Mouse (Mus musculus): ENCODE measurements at regions not wholly inside any gene's neighbourhood (a gene's known extent, or its start where the extent isn't known, plus 50 kb on each side); places are given as distances from the start of the nearest gene placed in this dataset.

DNA sequence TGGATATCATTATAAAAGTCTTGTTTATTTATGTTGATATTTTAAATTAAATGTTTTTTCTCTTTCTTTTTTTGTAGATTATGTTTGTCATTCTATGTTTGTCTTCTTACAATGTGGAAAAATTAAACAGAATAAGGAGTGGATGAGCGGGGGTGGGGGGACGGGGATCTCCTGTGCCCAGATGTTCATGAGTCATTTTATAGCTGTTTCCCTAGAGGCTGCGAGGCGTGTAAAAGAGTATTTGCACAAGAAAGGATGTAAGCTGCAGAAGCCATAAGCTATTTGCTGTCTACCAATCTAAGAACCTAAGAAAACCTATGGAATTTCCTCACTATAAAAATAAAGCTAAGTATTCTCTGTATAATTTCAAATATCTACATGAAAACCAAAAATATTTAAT is 446.9 kb upstream of the Cwc22 start:
- H3K4me2 ChIP-seq, result no peak overlapping the region
- 0 out of 2 replicates have a peak, but pooled peaks cover 4% of the 10 kb centered on the region for H3K4me1 ChIP-seq (replicated peaks)
- no peaks in the 10 kb centered on the region for H3K9me3 ChIP-seq
- H3K4me3 ChIP-seq, result no peak overlapping the region
- no peak overlapping the region for H3K27ac ChIP-seq (replicated peaks)
- 36% methylated on average over 4 of the region's 4 CpGs for WGBS
- no peak overlapping the region for H3K9ac ChIP-seq
- H3K36me3 ChIP-seq, result no peaks in the 10 kb centered on the region
- no peaks in the 10 kb centered on the region for H3K27me3 ChIP-seq
- ATAC-seq (ENCODE audit: low read depth), result no peak

DNA sequence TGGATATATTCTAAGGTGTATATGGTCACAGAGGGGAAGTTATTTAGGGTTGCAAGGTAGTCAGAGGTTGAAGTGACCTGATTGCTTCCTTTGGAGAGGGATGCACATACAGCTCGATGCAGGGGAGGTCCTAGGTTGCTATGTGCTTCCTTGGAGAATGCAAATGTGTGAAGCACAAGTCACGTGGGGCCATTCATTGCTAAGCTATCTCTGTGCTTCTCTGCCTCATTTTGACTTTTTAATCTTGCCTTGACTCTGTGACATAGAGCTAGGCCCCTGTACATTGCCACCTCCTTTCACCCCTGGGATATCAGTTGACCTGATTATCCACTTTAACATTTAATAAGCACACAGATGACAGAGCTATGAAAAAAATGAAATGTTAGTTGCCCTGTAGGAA is 446.2 kb upstream of the Cwc22 start:
- no peak overlapping the region for H3K4me3 ChIP-seq
- H3K9me3 ChIP-seq, result no peaks in the 10 kb centered on the region
- no peaks in the 10 kb centered on the region for H3K27me3 ChIP-seq
- WGBS, result 40% methylated on average over 2 of the region's 2 CpGs
- 0 out of 2 replicates have a peak, but pooled peaks cover 4% of the 10 kb centered on the region for H3K4me1 ChIP-seq (replicated peaks)
- no peak overlapping the region for H3K4me2 ChIP-seq
- no peaks in the 10 kb centered on the region for H3K36me3 ChIP-seq
- no peak overlapping the region for H3K27ac ChIP-seq (replicated peaks)
- H3K9ac ChIP-seq, result no peak overlapping the region
- ATAC-seq (ENCODE audit: low read depth), result 0 out of 2 replicates have a peak, but pooled peaks have one; percentile 15

DNA sequence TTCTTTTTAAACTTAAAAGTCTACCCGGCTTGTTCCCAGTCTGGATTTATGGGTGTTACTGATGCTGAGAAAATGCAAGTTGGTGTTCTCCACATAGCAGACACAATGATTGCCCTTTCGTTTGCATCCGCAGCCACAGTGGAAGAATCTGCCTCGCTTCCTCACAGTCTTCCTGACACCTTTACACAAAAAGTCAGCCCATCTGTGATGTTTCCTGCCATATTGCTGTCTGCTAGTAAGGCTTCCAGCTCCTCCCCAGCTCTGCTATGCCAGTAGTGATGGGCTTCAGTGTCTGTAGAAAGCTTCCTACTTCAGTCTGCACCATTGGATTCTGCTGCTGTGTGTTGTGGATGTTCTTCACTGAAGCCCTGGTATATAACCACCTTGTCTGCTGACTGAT is 441.8 kb upstream of the Cwc22 start:
- H3K27me3 ChIP-seq, result no peaks in the 10 kb centered on the region
- H3K4me2 ChIP-seq, result no peak overlapping the region
- H3K36me3 ChIP-seq, result no peaks in the 10 kb centered on the region
- ATAC-seq (ENCODE audit: low read depth), result no peak
- H3K4me1 ChIP-seq (replicated peaks), result 0 out of 2 replicates have a peak, but pooled peaks cover 4% of the 10 kb centered on the region
- no peak overlapping the region for H3K9ac ChIP-seq
- WGBS, result 79% methylated on average over 4 of the region's 4 CpGs
- H3K4me3 ChIP-seq, result no peak overlapping the region
- H3K27ac ChIP-seq (replicated peaks), result no peak overlapping the region
- H3K9me3 ChIP-seq, result no peaks in the 10 kb centered on the region

DNA sequence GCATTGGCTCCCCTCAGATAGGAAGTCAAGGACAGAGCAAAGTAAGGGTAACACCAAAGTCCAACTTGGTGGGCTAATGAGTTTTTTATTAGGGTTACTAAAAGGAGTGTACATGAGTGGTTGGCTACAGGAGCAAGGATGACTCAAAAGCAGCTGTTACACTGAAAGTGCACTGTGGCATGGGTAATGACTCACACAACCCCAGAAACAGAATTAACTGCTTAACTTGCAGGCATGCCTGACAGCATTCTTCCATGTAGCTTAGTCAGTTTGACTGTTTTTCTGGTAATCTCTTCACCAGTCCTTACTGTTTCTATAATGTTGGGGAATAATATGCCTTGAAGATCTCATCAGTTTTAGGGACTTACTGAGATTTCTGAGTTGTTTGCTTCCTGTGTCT is 435.1 kb upstream of the Cwc22 start:
- no peaks in the 10 kb centered on the region for H3K36me3 ChIP-seq
- no peaks in the 10 kb centered on the region for H3K27me3 ChIP-seq
- H3K27ac ChIP-seq (replicated peaks), result no peak overlapping the region
- no peak overlapping the region for H3K4me3 ChIP-seq
- no peak overlapping the region for H3K4me2 ChIP-seq
- H3K4me1 ChIP-seq (replicated peaks), result no peaks in the 10 kb centered on the region
- H3K9me3 ChIP-seq, result no peaks in the 10 kb centered on the region
- H3K9ac ChIP-seq, result no peak overlapping the region
- no peak for ATAC-seq (ENCODE audit: low read depth)

DNA sequence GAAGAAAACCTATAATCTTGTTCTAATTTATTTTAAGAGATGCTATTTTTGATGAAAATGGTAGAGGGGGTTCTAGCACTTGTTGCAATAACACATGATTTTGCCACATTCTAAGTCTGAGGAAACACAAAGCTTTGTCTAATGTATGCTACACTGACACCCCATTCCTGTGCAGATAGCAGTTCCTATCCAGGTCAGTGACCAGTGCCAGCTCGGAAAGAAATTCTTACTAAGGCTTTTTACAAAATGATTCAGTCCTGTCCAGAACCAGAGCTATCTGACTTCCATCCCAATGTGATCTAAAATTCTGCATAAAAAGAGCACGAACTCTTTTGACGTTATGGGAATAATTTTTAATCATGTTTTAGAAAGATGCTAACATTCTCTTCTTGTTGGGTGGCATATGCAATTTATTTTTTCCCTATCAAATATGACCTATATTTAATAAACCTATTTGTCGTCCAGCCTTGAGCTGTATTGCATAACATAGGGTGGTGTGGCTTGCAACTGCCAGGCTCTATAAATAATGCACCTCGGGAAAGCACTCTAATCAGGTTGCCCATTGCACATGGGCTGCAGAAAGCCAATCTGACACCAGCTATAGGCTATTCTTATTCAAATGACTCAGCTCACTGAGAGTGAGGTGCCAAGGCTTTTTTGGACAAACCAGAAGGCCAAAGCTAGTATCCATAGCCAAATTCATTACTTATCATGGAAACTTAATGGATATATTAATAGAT is 385.7 kb upstream of the Cwc22 start:
- Histone ChIP-seq H3K9me3 (no peaks in the 10 kb centered on the region), H3K27me3 (no peaks in the 10 kb centered on the region), H3K4me2 (no peak overlapping the region), H3K27ac (replicated peaks) (no peak overlapping the region), H3K36me3 (no peaks in the 10 kb centered on the region), H3K4me1 (replicated peaks) (no peaks in the 10 kb centered on the region), H3K4me3 (no peak overlapping the region), H3K9ac (no peak overlapping the region)
- ATAC-seq (ENCODE audit: low read depth), result no peak
- 78% methylated on average over 5 of the region's 5 CpGs for WGBS

DNA sequence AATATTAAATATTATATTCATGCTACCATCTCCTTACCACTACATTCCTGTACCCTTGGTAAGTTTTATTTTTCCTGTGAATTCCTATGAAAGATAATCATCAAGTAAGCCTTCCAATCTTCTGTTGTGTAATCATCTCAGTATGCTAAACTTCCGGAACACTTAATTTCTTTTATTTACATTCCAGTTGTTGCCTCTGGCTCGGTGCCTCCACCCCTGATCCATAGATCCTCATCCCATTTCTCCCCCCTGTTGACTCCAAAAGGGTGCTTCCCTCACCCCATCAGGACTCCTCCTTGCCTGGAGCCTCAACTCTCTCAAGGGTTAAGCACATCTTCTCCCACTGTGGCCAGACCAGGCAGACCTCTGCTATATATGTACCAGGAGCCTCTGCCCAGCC is 379.9 kb upstream of the Cwc22 start:
- no peaks in the 10 kb centered on the region for H3K4me1 ChIP-seq (replicated peaks)
- no peaks in the 10 kb centered on the region for H3K27me3 ChIP-seq
- H3K4me2 ChIP-seq, result no peak overlapping the region
- no peak overlapping the region for H3K4me3 ChIP-seq
- no peak overlapping the region for H3K27ac ChIP-seq (replicated peaks)
- H3K9me3 ChIP-seq, result no peaks in the 10 kb centered on the region
- WGBS, result 95% methylated on average over 2 of the region's 2 CpGs
- ATAC-seq (ENCODE audit: low read depth), result no peak
- no peaks in the 10 kb centered on the region for H3K36me3 ChIP-seq
- H3K9ac ChIP-seq, result no peak overlapping the region

DNA sequence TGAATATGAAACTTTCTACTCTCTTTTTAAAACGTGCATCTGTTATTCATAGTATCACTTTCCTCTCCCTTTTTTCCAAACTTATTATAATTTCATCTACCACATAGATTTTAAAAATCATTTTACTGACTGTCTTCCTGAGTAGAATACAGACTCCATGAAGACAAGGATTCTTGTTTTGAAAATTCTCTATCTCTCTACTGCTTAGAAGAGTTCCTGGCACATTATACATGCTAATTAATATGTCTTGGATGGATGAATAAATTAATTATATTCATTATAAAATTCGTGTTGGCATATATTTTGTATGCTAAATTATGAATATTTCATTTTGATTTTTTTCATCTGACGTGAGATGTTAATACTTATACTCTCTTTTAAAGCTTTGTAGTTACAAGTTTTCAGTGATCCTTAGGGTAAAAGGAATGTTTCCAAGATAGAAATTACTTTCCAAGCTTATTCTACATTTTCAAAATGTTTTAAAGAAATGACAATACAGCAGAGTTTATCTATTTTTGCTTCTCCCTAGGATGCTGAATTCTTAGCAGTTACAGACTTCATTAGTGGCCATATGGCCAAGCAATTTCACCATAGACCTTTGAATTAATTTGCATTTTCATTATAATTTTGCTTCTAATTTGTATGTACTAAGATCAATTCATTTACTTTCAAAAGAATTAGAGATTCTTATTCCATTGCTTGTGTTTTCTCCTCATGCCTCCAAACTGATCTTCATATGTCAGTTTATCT is 376.2 kb upstream of the Cwc22 start:
- no peak overlapping the region for H3K4me3 ChIP-seq
- no peak overlapping the region for H3K9ac ChIP-seq
- H3K36me3 ChIP-seq, result no peaks in the 10 kb centered on the region
- no peak for ATAC-seq (ENCODE audit: low read depth)
- H3K4me2 ChIP-seq, result no peak overlapping the region
- no peaks in the 10 kb centered on the region for H3K27me3 ChIP-seq
- H3K9me3 ChIP-seq, result no peaks in the 10 kb centered on the region
- no peak overlapping the region for H3K27ac ChIP-seq (replicated peaks)
- H3K4me1 ChIP-seq (replicated peaks), result no peaks in the 10 kb centered on the region
- 74% methylated on average over 3 of the region's 3 CpGs for WGBS

DNA sequence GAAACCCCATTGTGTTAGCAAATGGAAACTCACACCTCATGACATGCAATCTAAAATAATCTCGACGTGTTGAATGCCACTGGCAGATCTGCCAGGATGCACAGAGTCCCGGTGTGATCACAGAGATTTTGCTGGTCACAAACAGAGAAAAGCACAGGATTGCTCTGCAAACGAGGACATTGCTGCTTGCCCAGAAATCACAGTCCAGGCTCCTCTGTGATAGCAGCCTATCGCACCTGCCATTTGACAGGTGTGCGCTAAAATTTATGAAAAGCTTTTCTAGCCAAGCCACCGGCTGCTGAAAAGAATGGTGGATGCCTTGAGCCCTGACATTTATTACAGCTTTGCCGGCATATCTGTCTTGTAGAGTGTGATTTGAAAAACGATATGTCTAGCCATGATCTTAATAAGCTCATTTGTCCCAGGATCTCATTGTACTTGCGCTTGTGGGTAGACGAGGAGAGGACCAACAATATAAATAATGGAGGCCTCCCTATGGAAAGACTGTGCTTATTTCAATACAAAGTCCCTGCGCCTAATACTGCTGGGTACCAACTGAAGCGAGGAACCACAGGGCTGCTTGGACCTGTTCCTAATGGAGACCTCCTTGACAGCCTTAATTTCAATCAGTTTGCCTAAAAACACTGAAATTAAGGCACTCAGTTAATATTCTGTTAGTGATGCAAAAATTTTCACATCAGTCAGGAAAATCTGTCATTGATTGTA is 365.8 kb upstream of the Cwc22 start:
- no peak overlapping the region for H3K9ac ChIP-seq
- H3K27ac ChIP-seq (replicated peaks), result peak overlapping the region; percentile 38; the same call in 1 of the 2 replicates
- no peaks in the 10 kb centered on the region for H3K27me3 ChIP-seq
- H3K4me3 ChIP-seq, result no peak overlapping the region
- no peaks in the 10 kb centered on the region for H3K9me3 ChIP-seq
- ATAC-seq (ENCODE audit: low read depth), result no peak
- 55% methylated on average over 13 of the region's 13 CpGs for WGBS
- peaks cover 7% of the 10 kb centered on the region; the same call in 1 of the 2 replicates for H3K4me1 ChIP-seq (replicated peaks)
- no peaks in the 10 kb centered on the region for H3K36me3 ChIP-seq
- H3K4me2 ChIP-seq, result no peak overlapping the region

DNA sequence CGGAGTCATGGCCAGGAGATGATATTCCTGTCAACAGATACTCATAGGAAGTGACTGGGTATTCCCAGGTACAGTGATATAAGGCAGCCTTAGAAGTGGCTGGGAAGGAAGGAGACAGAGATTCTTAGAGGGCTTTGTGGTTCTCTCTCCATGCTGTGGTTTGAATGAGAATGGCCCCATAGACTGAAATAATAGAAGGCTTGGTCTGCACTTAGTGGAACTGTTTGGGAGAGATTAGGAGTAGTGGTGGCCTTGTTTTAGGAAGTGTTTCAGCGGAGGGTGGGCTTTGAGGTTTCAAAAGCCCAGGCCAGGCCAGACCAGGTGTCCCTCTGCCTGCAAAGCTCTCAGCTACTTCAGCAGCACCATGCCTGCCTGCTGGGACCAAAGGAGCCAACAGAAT is 363.2 kb upstream of the Cwc22 start:
- Histone ChIP-seq H3K4me2 (no peak overlapping the region), H3K36me3 (no peaks in the 10 kb centered on the region), H3K27me3 (no peaks in the 10 kb centered on the region), H3K4me1 (replicated peaks) (peaks cover 7% of the 10 kb centered on the region; the same call in 1 of the 2 replicates), H3K9ac (no peak overlapping the region), H3K4me3 (no peak overlapping the region), H3K9me3 (no peaks in the 10 kb centered on the region), H3K27ac (replicated peaks) (no peak overlapping the region)
- WGBS, result 82% methylated on average over 2 of the region's 2 CpGs
- no peak for ATAC-seq (ENCODE audit: low read depth)

DNA sequence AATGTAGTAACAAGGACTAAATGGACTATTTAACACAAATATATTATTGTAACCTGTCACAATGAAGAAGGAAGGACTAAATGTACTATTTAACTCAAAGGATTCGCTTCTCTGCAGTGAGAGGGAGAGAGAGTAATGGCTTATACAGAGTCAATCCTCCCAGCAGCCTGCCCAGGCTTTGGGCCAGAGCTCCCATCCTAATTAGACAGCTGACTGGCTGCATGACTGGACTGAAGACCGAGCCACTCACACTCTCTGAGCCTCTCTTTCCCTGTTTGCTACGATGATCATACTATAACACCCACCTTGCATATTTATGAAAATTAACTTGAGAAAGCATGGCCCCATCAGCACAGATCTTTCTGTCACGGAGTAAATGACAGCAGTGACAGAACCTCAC is 360.7 kb upstream of the Cwc22 start:
- Histone ChIP-seq H3K27me3 (no peaks in the 10 kb centered on the region), H3K9me3 (no peaks in the 10 kb centered on the region), H3K36me3 (no peaks in the 10 kb centered on the region), H3K4me1 (replicated peaks) (peaks cover 3% of the 10 kb centered on the region; the same call in 1 of the 2 replicates), H3K4me2 (no peak overlapping the region), H3K27ac (replicated peaks) (no peak overlapping the region), H3K9ac (no peak overlapping the region), H3K4me3 (no peak overlapping the region)
- WGBS, result 75% methylated on average over 4 of the region's 4 CpGs
- no peak for ATAC-seq (ENCODE audit: low read depth)

DNA sequence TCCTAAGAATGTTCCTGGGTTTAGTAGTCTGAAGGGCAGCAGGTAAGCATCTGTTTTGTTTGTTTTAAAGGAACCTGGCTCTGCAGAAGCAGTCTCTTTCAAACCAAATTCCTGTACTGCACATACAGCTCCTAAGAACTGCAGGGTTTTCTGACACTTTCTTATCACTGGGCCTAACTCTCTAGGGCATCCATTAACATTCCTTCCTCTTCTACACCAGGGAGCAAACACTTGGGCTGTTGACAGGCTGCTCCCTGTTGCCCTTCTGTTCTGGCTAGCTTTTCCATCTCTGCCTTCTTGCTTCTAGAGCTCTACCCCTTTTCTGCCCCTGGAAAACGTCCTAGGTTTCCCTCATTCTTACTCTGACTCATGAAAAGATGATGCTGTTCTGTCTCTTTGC is 345.5 kb upstream of the Cwc22 start:
- Histone ChIP-seq H3K36me3 (no peaks in the 10 kb centered on the region), H3K27me3 (no peaks in the 10 kb centered on the region), H3K9ac (no peak overlapping the region), H3K4me2 (no peak overlapping the region), H3K27ac (replicated peaks) (no peak overlapping the region), H3K4me1 (replicated peaks) (no peaks in the 10 kb centered on the region), H3K9me3 (no peaks in the 10 kb centered on the region), H3K4me3 (no peak overlapping the region)
- WGBS, result 35% methylated on average over 1 of the region's 1 CpGs
- no peak for ATAC-seq (ENCODE audit: low read depth)

DNA sequence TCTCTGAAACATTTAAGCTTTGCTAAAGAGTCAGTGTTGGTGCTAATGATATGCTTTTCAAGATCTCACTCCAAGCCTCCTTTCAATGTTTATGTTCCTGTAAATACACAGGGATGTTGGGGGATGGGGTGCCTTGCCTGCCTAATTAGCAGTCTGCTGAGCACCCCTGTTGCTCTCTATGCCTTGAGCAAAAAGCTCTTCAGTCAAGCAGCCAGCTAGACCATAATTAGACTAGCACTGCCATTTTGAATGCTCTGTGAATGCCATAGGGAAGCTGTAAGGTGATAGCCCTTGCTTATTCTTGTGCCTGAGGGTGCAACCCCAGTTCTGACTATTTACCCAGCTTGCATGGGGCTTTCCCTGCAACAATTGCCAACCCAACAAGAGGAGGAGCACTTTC is 338.6 kb upstream of the Cwc22 start:
- Histone ChIP-seq H3K4me3 (no peak overlapping the region), H3K9me3 (no peaks in the 10 kb centered on the region), H3K4me1 (replicated peaks) (peaks cover 13% of the 10 kb centered on the region), H3K27me3 (no peaks in the 10 kb centered on the region), H3K9ac (no peak overlapping the region), H3K4me2 (no peak overlapping the region), H3K27ac (replicated peaks) (no peak overlapping the region), H3K36me3 (no peaks in the 10 kb centered on the region)
- ATAC-seq (ENCODE audit: low read depth), result 0 out of 2 replicates have a peak, but pooled peaks have one; percentile 40

Measured in neural tube, embryonic 13.5 days (tissue).